Mouse (Mus musculus) stomach, postnatal 0 days (tissue): ENCODE data around the gene Ppdpf.

Experiments
- CTCF ChIP-seq: IDR thresholded peaks from 2 replicates; pipeline ENCODE4 v1.5.1; 2016; ENCODE audit warnings: antibody characterized with exemption, low read depth, mild to moderate bottlenecking, moderate library complexity
- EP300 ChIP-seq: optimal IDR thresholded peaks from 2 replicates; pipeline ENCODE3; 2016; ENCODE audit warnings: antibody characterized with exemption

GRCm38 (mm10) chr2:181231171-181231570 is 44.1 kb downstream of the Ppdpf start:
- TF ChIP-seq EP300 = no peak
- TF ChIP-seq CTCF = no peak
